Mouse (Mus musculus) thymus, adult 2 months (tissue): ENCODE measurements around the gene Slc1a7. TPM values are rescaled to one million over a fixed set of nuclear protein-coding genes. Genes with fewer than 3 reads are reported as not detected.

ENCODE experiments used
- DNase-seq: peaks from one replicate; pipeline ENCODE4 v3.0.0; 2021
- H3K27ac ChIP-seq: fragments of 200-500 bp; 2 replicates; pipeline ENCODE4 v1.5.1; 2012; ENCODE audit warnings: low read length, control low read depth; ENCODE audit not compliant: control insufficient read depth, insufficient read depth
- H3K27me3 ChIP-seq: fragments of 200-500 bp; 2 replicates; pipeline ENCODE4 v1.6.1; 2012; ENCODE audit warnings: mild to moderate bottlenecking, low read length, moderate library complexity, mixed read lengths; ENCODE audit not compliant: control insufficient read depth, insufficient read depth
- H3K36me3 ChIP-seq: fragments of 200-500 bp; 2 replicates; pipeline ENCODE4 v1.6.1; 2012; ENCODE audit warnings: mild to moderate bottlenecking, low read length, moderate library complexity; ENCODE audit not compliant: control insufficient read depth, insufficient read depth
- H3K4me1 ChIP-seq: fragments of 200-500 bp; replicated peaks from 2 replicates; pipeline ENCODE4 v1.6.1; 2012; ENCODE audit warnings: low read length; ENCODE audit not compliant: control insufficient read depth, insufficient read depth
- H3K4me3 ChIP-seq: fragments of 200-500 bp; 2 replicates; pipeline ENCODE4 v1.5.1; 2012; ENCODE audit warnings: mild to moderate bottlenecking, low read length, control low read depth, moderate library complexity; ENCODE audit not compliant: control insufficient read depth, insufficient read depth
- CTCF ChIP-seq: fragments of 200-500 bp; IDR thresholded peaks from 2 replicates; pipeline ENCODE4 v1.5.1; 2012; ENCODE audit warnings: mild to moderate bottlenecking, control low read depth, low read length, moderate library complexity, borderline replicate concordance; ENCODE audit not compliant: control insufficient read depth, poor library complexity, insufficient read depth; ENCODE audit errors: extremely low read depth
- POLR2A ChIP-seq: fragments of 200-500 bp; IDR thresholded peaks from 2 replicates; pipeline ENCODE4 v1.6.1; 2012; ENCODE audit warnings: mild to moderate bottlenecking, low read length, control low read depth, moderate library complexity; ENCODE audit not compliant: control insufficient read depth, poor library complexity, insufficient read depth; ENCODE audit errors: extremely low read depth
- WGBS: fragments of 180-500 bp; shearing (Covaris S2); methylation state at CpG from one replicate; pipeline ENCODE4 v1.1.7; 2018; 5-methylcytosine and 5-hydroxymethylcytosine counted together
- polyA plus RNA-seq: library from polyadenylated mRNA; depleted of rRNA; stranded (reverse); fragments of >200 nt; gene quantifications from 2 replicates; pipeline ENCODE4 v1.2.3, GENCODE M21; 2012

Slc1a7 gene
- polyA plus RNA-seq, 1 experiment: 0.18 TPM

- DNase-seq: no peak
- Histone ChIP-seq H3K27ac (no peak overlapping the region), H3K4me3 (no peak overlapping the region), H3K4me1 (peaks cover 11% of the 10 kb centered on the region), H3K27me3 (no peaks in the 10 kb centered on the region), H3K36me3 (no peaks in the 10 kb centered on the region)
- TF ChIP-seq POLR2A (no peak), CTCF (no peak)
- 96% methylated on average over 7 of the region's 7 CpGs for WGBS
Observed at GRCm38 (mm10) chr4:107942741-107943140, 25.4 kb upstream of the Slc1a7 start.

- WGBS: 94% methylated on average over 2 of the region's 2 CpGs
- Histone ChIP-seq H3K27ac (no peak overlapping the region), H3K27me3 (no peaks in the 10 kb centered on the region), H3K4me3 (no peak overlapping the region), H3K36me3 (no peaks in the 10 kb centered on the region), H3K4me1 (peaks cover 8% of the 10 kb centered on the region)
- no peak for DNase-seq
- TF ChIP-seq CTCF: no peak
- no peak for TF ChIP-seq POLR2A
Observed at GRCm38 (mm10) chr4:107944141-107944540, 24.0 kb upstream of the Slc1a7 start.

- no peaks in the 10 kb centered on the region for H3K36me3 ChIP-seq
- H3K27ac ChIP-seq: no peak overlapping the region
- 89% methylated on average over 4 of the region's 4 CpGs for WGBS
Observed at GRCm38 (mm10) chr4:107949918-107950317, 18.2 kb upstream of the Slc1a7 start.

GRCm38 (mm10) chr4:107952845-107953244 lies 15.3 kb upstream of the Slc1a7 start:
- H3K4me3 ChIP-seq: no peak overlapping the region
- TF ChIP-seq CTCF (no peak), POLR2A (no peak)
- H3K27ac ChIP-seq: peak overlapping the region; percentile 85
- H3K4me1 ChIP-seq: peaks cover 23% of the 10 kb centered on the region
- H3K27me3 ChIP-seq: no peaks in the 10 kb centered on the region
- no peak for DNase-seq
- no peaks in the 10 kb centered on the region for H3K36me3 ChIP-seq

More at GRCm38 (mm10) chr4:107949918-107950317, 18.2 kb upstream of the Slc1a7 start:
- Histone ChIP-seq H3K4me1 (peaks cover 23% of the 10 kb centered on the region), H3K27me3 (no peaks in the 10 kb centered on the region), H3K4me3 (no peak overlapping the region)
- DNase-seq: no peak
- TF ChIP-seq CTCF (no peak), POLR2A (no peak)

- Histone ChIP-seq H3K27me3 (no peaks in the 10 kb centered on the region), H3K36me3 (no peaks in the 10 kb centered on the region), H3K4me1 (peaks cover 16% of the 10 kb centered on the region), H3K4me3 (no peak overlapping the region), H3K27ac (no peak overlapping the region)
- TF ChIP-seq POLR2A (no peak), CTCF (no peak)
- no peak for DNase-seq
- WGBS: 87% methylated on average over 5 of the region's 5 CpGs
Observed at GRCm38 (mm10) chr4:107955691-107956090, 12.4 kb upstream of the Slc1a7 start.

GRCm38 (mm10) chr4:107958487-107958886 lies 9.6 kb upstream of the Slc1a7 start:
- 94% methylated on average over 7 of the region's 7 CpGs for WGBS
- no peak overlapping the region for H3K4me3 ChIP-seq
- no peaks in the 10 kb centered on the region for H3K36me3 ChIP-seq
- no peaks in the 10 kb centered on the region for H3K27me3 ChIP-seq
- no peak for TF ChIP-seq CTCF
- no peak for TF ChIP-seq POLR2A
- no peak overlapping the region for H3K27ac ChIP-seq
- no peak for DNase-seq
- H3K4me1 ChIP-seq: peaks cover 16% of the 10 kb centered on the region

GRCm38 (mm10) chr4:107962044-107962732 lies 5.9 kb upstream of the Slc1a7 start:
- Histone ChIP-seq H3K4me1 (peaks cover 9% of the 10 kb centered on the region), H3K4me3 (no peak overlapping the region), H3K27ac (no peak overlapping the region), H3K36me3 (no peaks in the 10 kb centered on the region), H3K27me3 (no peaks in the 10 kb centered on the region)
- no peak for DNase-seq
- WGBS: 40% methylated on average over 11 of the region's 11 CpGs
- TF ChIP-seq CTCF (no peak), POLR2A (no peak)
